Mouse (Mus musculus): ENCODE data around the gene Gm42906.

Gm42906 gene

GRCm38 (mm10) chr5:151074282-151074681 lies 353.7 kb downstream of the Gm42906 start:
- Histone ChIP-seq H3K4me1 (replicated peaks; ENCODE audit: low read depth, low read length) (no peaks in the 10 kb centered on the region), H3K4me3 (replicated peaks; ENCODE audit: low read length) (no peak overlapping the region), H3K27me3 (ENCODE audit: insufficient read depth, low read length) (no peaks in the 10 kb centered on the region), H3K36me3 (ENCODE audit: insufficient read depth, low read length) (no peaks in the 10 kb centered on the region), H3K9me3 (ENCODE audit: low read length) (peaks cover 34% of the 10 kb centered on the region)
- TF ChIP-seq NANOG (IDR thresholded peaks at IDR 0.05; ENCODE audit: borderline replicate concordance, low read length), result no peak
- TF ChIP-seq POU5F1 (IDR thresholded peaks at IDR 0.05; ENCODE audit: borderline replicate concordance, low read length), result no peak
- no peak for TF ChIP-seq CTCF (conservative IDR thresholded peaks at IDR 0.05; ENCODE audit: low read length)

- Histone ChIP-seq H3K4me3 (replicated peaks; ENCODE audit: low read length) (no peak overlapping the region), H3K9me3 (ENCODE audit: low read length) (peaks cover 38% of the 10 kb centered on the region), H3K27me3 (ENCODE audit: insufficient read depth, low read length) (no peaks in the 10 kb centered on the region), H3K36me3 (ENCODE audit: insufficient read depth, low read length) (no peaks in the 10 kb centered on the region), H3K4me1 (replicated peaks; ENCODE audit: low read depth, low read length) (no peaks in the 10 kb centered on the region)
- TF ChIP-seq POU5F1 (IDR thresholded peaks at IDR 0.05; ENCODE audit: borderline replicate concordance, low read length), result no peak
- TF ChIP-seq CTCF (conservative IDR thresholded peaks at IDR 0.05; ENCODE audit: low read length), result no peak
- no peak for TF ChIP-seq NANOG (IDR thresholded peaks at IDR 0.05; ENCODE audit: borderline replicate concordance, low read length)
Measured at GRCm38 (mm10) chr5:151071430-151071829, 356.5 kb downstream of the Gm42906 start.

GRCm38 (mm10) chr5:151070896-151071295 lies 357.1 kb downstream of the Gm42906 start:
- peaks cover 38% of the 10 kb centered on the region for H3K9me3 ChIP-seq (ENCODE audit: low read length)
- H3K27me3 ChIP-seq (ENCODE audit: insufficient read depth, low read length), result no peaks in the 10 kb centered on the region
- H3K4me1 ChIP-seq (replicated peaks; ENCODE audit: low read depth, low read length), result no peaks in the 10 kb centered on the region
- TF ChIP-seq POU5F1 (IDR thresholded peaks at IDR 0.05; ENCODE audit: borderline replicate concordance, low read length) (no peak), NANOG (IDR thresholded peaks at IDR 0.05; ENCODE audit: borderline replicate concordance, low read length) (no peak), CTCF (conservative IDR thresholded peaks at IDR 0.05; ENCODE audit: low read length) (no peak)
- no peaks in the 10 kb centered on the region for H3K36me3 ChIP-seq (ENCODE audit: insufficient read depth, low read length)
- no peak overlapping the region for H3K4me3 ChIP-seq (replicated peaks; ENCODE audit: low read length)

GRCm38 (mm10) chr5:151069569-151069968 lies 358.4 kb downstream of the Gm42906 start:
- Histone ChIP-seq H3K9me3 (ENCODE audit: low read length) (peaks cover 33% of the 10 kb centered on the region), H3K27me3 (ENCODE audit: insufficient read depth, low read length) (no peaks in the 10 kb centered on the region), H3K36me3 (ENCODE audit: insufficient read depth, low read length) (no peaks in the 10 kb centered on the region), H3K4me1 (replicated peaks; ENCODE audit: low read depth, low read length) (no peaks in the 10 kb centered on the region), H3K4me3 (replicated peaks; ENCODE audit: low read length) (no peak overlapping the region)
- TF ChIP-seq NANOG (IDR thresholded peaks at IDR 0.05; ENCODE audit: borderline replicate concordance, low read length) (no peak), CTCF (conservative IDR thresholded peaks at IDR 0.05; ENCODE audit: low read length) (no peak), POU5F1 (IDR thresholded peaks at IDR 0.05; ENCODE audit: borderline replicate concordance, low read length) (no peak)

- H3K36me3 ChIP-seq (ENCODE audit: insufficient read depth, low read length), result no peaks in the 10 kb centered on the region
- no peak for TF ChIP-seq CTCF (conservative IDR thresholded peaks at IDR 0.05; ENCODE audit: low read length)
- no peak for TF ChIP-seq NANOG (IDR thresholded peaks at IDR 0.05; ENCODE audit: borderline replicate concordance, low read length)
- TF ChIP-seq POU5F1 (IDR thresholded peaks at IDR 0.05; ENCODE audit: borderline replicate concordance, low read length), result no peak
Measured at GRCm38 (mm10) chr5:151066016-151066415, 361.9 kb downstream of the Gm42906 start.

GRCm38 (mm10) chr5:151065228-151065627 lies 362.7 kb downstream of the Gm42906 start:
- TF ChIP-seq NANOG (IDR thresholded peaks at IDR 0.05; ENCODE audit: borderline replicate concordance, low read length), result no peak
- no peak for TF ChIP-seq POU5F1 (IDR thresholded peaks at IDR 0.05; ENCODE audit: borderline replicate concordance, low read length)
- no peak for TF ChIP-seq CTCF (conservative IDR thresholded peaks at IDR 0.05; ENCODE audit: low read length)
- H3K4me3 ChIP-seq (replicated peaks; ENCODE audit: low read length), result no peak overlapping the region
- no peaks in the 10 kb centered on the region; the same call in 1 of the 2 replicates for H3K4me1 ChIP-seq (replicated peaks; ENCODE audit: low read depth, low read length)
- H3K9me3 ChIP-seq (ENCODE audit: low read length), result peaks cover 14% of the 10 kb centered on the region
- H3K36me3 ChIP-seq (ENCODE audit: insufficient read depth, low read length), result no peaks in the 10 kb centered on the region
- no peaks in the 10 kb centered on the region for H3K27me3 ChIP-seq (ENCODE audit: insufficient read depth, low read length)

More at GRCm38 (mm10) chr5:151066016-151066415, 361.9 kb downstream of the Gm42906 start:
- Histone ChIP-seq H3K9me3 (ENCODE audit: low read length) (peaks cover 22% of the 10 kb centered on the region), H3K27me3 (ENCODE audit: insufficient read depth, low read length) (no peaks in the 10 kb centered on the region), H3K4me1 (replicated peaks; ENCODE audit: low read depth, low read length) (no peaks in the 10 kb centered on the region), H3K4me3 (replicated peaks; ENCODE audit: low read length) (no peak overlapping the region)

- TF ChIP-seq CTCF (conservative IDR thresholded peaks at IDR 0.05; ENCODE audit: low read length) (peak; percentile 52), NANOG (IDR thresholded peaks at IDR 0.05; ENCODE audit: borderline replicate concordance, low read length) (no peak)
- Histone ChIP-seq H3K36me3 (ENCODE audit: insufficient read depth, low read length) (no peaks in the 10 kb centered on the region), H3K27me3 (ENCODE audit: insufficient read depth, low read length) (no peaks in the 10 kb centered on the region), H3K4me3 (replicated peaks; ENCODE audit: low read length) (no peak overlapping the region), H3K4me1 (replicated peaks; ENCODE audit: low read depth, low read length) (peaks cover 4% of the 10 kb centered on the region), H3K9me3 (ENCODE audit: low read length) (no peaks in the 10 kb centered on the region)
Measured at GRCm38 (mm10) chr5:151061942-151062341, 366.0 kb downstream of the Gm42906 start.

GRCm38 (mm10) chr5:151060476-151060875 lies 367.5 kb downstream of the Gm42906 start:
- TF ChIP-seq CTCF (conservative IDR thresholded peaks at IDR 0.05; ENCODE audit: low read length), result no peak
- TF ChIP-seq POU5F1 (IDR thresholded peaks at IDR 0.05; ENCODE audit: borderline replicate concordance, low read length), result no peak
- TF ChIP-seq NANOG (IDR thresholded peaks at IDR 0.05; ENCODE audit: borderline replicate concordance, low read length), result no peak
- peaks cover 15% of the 10 kb centered on the region for H3K4me1 ChIP-seq (replicated peaks; ENCODE audit: low read depth, low read length)
- H3K27me3 ChIP-seq (ENCODE audit: insufficient read depth, low read length), result no peaks in the 10 kb centered on the region

GRCm38 (mm10) chr5:151059772-151060171 lies 368.2 kb downstream of the Gm42906 start:
- Histone ChIP-seq H3K4me3 (replicated peaks; ENCODE audit: low read length) (no peak overlapping the region), H3K36me3 (ENCODE audit: insufficient read depth, low read length) (no peaks in the 10 kb centered on the region), H3K9me3 (ENCODE audit: low read length) (no peaks in the 10 kb centered on the region), H3K4me1 (replicated peaks; ENCODE audit: low read depth, low read length) (peaks cover 15% of the 10 kb centered on the region), H3K27me3 (ENCODE audit: insufficient read depth, low read length) (no peaks in the 10 kb centered on the region)
- TF ChIP-seq POU5F1 (IDR thresholded peaks at IDR 0.05; ENCODE audit: borderline replicate concordance, low read length) (no peak), CTCF (conservative IDR thresholded peaks at IDR 0.05; ENCODE audit: low read length) (no peak), NANOG (IDR thresholded peaks at IDR 0.05; ENCODE audit: borderline replicate concordance, low read length) (no peak)

More at GRCm38 (mm10) chr5:151060476-151060875, 367.5 kb downstream of the Gm42906 start:
- Histone ChIP-seq H3K9me3 (ENCODE audit: low read length) (no peaks in the 10 kb centered on the region), H3K4me3 (replicated peaks; ENCODE audit: low read length) (peak overlapping the region; percentile 32; the same call in 1 of the 2 replicates), H3K36me3 (ENCODE audit: insufficient read depth, low read length) (no peaks in the 10 kb centered on the region)
